Mouse (Mus musculus) heart, adult 2 months (tissue): Measurements from ENCODE around the gene Eif3a. TPM values are rescaled to one million over a fixed set of nuclear protein-coding genes. Genes with fewer than 3 reads are reported as not detected.

ENCODE experiments used
- DNase-seq, 2 experiments: peaks; one replicate each; pipeline ENCODE4 v3.0.0; 2021
- H3K27ac ChIP-seq: fragments of 200-600 bp; 2 replicates; pipeline ENCODE4 v1.8.1; 2022
- H3K27me3 ChIP-seq: fragments of 200-500 bp; 2 replicates; pipeline ENCODE4 v1.6.1; 2012; ENCODE audit warnings: mild to moderate bottlenecking, low read length, inconsistent platforms, mixed read lengths; ENCODE audit not compliant: control insufficient read depth, insufficient read depth
- H3K36me3 ChIP-seq: fragments of 200-500 bp; 2 replicates; pipeline ENCODE4 v1.6.1; 2012; ENCODE audit warnings: low read length, inconsistent platforms; ENCODE audit not compliant: control insufficient read depth, insufficient read depth
- H3K4me1 ChIP-seq: fragments of 200-500 bp; 2 replicates; pipeline ENCODE4 v1.6.1; 2011; ENCODE audit warnings: low read length; ENCODE audit not compliant: control insufficient read depth, insufficient read depth
- H3K4me3 ChIP-seq: fragments of 200-600 bp; 2 replicates; pipeline ENCODE4 v1.8.1; 2022
- H3K79me2 ChIP-seq: fragments of 200-500 bp; replicated peaks from 2 replicates; pipeline ENCODE4 v1.6.1; 2012; ENCODE audit warnings: mild to moderate bottlenecking, inconsistent platforms, low read length, moderate library complexity, mixed read lengths; ENCODE audit not compliant: control insufficient read depth, insufficient read depth
- H3K9ac ChIP-seq: fragments of 200-500 bp; 2 replicates; pipeline ENCODE4 v1.6.1; 2012; ENCODE audit warnings: low read depth, mild to moderate bottlenecking, control low read depth, inconsistent platforms, low read length, mixed read lengths
- CTCF ChIP-seq: fragments of 200-600 bp; IDR thresholded peaks from 2 replicates; pipeline ENCODE4 v1.8.1; 2022; ENCODE audit warnings: antibody characterized with exemption, mild to moderate bottlenecking, moderate library complexity
- EP300 ChIP-seq: fragments of 200-500 bp; IDR thresholded peaks from 2 replicates; pipeline ENCODE4 v1.6.1; 2011; ENCODE audit warnings: low read depth, low read length, control low read depth; ENCODE audit not compliant: insufficient read depth
- POLR2A ChIP-seq: fragments of 200-500 bp; IDR thresholded peaks from 2 replicates; pipeline ENCODE4 v1.6.1; 2011; ENCODE audit warnings: mild to moderate bottlenecking, low read depth, low read length, control low read depth; ENCODE audit not compliant: insufficient read depth
- WGBS: fragments of 180-500 bp; shearing (Covaris S2); methylation state at CpG from one replicate; pipeline ENCODE4 v1.1.7; 2018; 5-methylcytosine and 5-hydroxymethylcytosine counted together
- intact Hi-C: fragments of 180-260 bp; cut with DNase I; formaldehyde crosslinking; loops from one replicate; pipeline ENCODE4 v1.15.1; 2025
- polyA plus RNA-seq: library from polyadenylated mRNA; depleted of rRNA; stranded (reverse); fragments of >200 nt; gene quantifications from 2 replicates; pipeline ENCODE4 v1.2.3, GENCODE M21; 2012
- total RNA-seq, 2 experiments: library from RNA; stranded (reverse); gene quantifications; 2 replicates each; pipeline ENCODE4 v1.2.3; 2021

Eif3a gene
- total and polyA plus RNA-seq, 3 experiments: 24.0 to 105 (median 95.4) TPM

DNA sequence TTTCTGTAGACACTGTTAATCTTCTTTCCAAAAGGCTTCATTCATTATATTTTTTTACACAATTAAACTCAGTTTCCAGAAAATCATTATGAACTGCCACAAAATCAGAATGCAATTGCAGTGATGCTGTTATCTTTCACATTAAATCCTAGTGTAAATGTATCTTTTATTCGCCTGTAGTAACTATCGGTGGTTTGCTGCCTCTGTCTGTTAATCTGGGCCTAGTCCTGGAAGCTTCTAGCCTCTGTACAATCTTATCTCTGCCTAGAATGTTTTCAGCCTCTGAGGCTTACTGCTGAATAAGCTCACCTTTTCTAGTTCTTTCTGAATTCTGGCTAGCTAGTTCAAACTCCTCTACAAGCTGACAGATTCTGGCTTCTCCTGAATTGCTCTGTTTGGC is 19.5 kb upstream of the Eif3a start:
- Histone ChIP-seq H3K9ac (no peak overlapping the region), H3K36me3 (peaks cover under 1% of the 10 kb centered on the region; the same call in 1 of the 2 replicates), H3K4me3 (no peak overlapping the region), H3K4me1 (peaks cover 2% of the 10 kb centered on the region), H3K27me3 (no peaks in the 10 kb centered on the region), H3K79me2 (no peaks in the 10 kb centered on the region), H3K27ac (no peak overlapping the region)
- 94% methylated on average over 2 of the region's 2 CpGs for WGBS
- intact Hi-C loops: no loop called here
- no peak for DNase-seq
- TF ChIP-seq POLR2A (no peak), EP300 (no peak), CTCF (no peak)

DNA sequence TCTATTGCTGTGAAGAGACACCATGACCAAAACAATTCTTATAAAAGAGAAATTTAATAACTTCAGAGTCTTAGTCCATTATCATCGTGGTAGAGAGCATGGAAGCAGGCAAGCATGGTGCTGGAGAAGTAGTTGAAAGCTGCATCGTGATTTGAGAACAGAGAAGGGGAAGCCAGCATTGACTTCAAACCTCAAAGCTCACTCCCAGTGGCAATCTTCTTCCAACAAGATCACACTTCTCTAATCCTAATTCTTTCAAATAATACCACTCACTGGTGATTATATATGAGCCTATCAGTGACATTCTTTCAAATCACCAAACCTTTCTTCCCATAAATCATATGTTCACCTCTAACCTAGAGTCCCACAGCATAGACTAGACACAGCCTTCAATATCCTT is 14.4 kb upstream of the Eif3a start:
- H3K4me1 ChIP-seq: no peaks in the 10 kb centered on the region
- no peaks in the 10 kb centered on the region for H3K36me3 ChIP-seq
- no peak overlapping the region for H3K27ac ChIP-seq
- no peak overlapping the region for H3K4me3 ChIP-seq
- TF ChIP-seq CTCF: no peak
- TF ChIP-seq EP300: no peak
- TF ChIP-seq POLR2A: no peak
- intact Hi-C loops: no loop called here
- 42% methylated on average over 2 of the region's 2 CpGs for WGBS
- no peak overlapping the region for H3K9ac ChIP-seq
- no peaks in the 10 kb centered on the region for H3K27me3 ChIP-seq
- DNase-seq: no peak
- H3K79me2 ChIP-seq: no peaks in the 10 kb centered on the region

DNA sequence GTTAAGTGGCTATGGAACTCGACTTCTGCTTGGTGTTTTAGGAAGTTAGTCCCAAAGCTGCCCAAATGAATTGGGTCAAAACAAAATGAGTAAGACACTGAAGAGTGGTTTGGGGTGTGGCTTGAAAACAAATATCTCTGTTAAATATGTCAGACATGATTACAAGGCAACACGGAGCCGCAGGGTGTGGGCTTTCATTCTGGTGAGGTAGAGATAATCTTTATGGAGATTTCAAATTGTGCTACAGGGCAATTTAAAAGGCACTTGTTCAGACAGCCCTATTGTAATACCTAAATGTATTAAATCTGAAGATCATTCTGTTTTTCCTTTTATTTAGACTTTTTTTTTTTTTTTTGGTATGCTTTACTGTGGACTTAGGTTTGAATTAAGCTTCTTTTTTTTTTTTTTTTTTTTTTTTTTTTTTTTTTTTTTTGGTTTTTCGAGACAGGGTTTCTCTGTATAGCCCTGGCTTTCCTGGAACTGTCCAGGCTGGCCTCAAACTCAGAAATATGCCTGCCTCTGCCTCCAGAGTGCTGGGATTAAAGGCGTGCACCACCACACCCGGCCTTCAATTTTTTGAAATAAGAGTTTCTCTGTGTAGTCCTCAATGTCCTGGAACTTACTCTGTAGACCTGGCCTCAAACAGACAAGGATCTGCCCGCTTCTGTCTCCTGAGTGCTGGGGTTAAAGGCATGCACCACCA is 9.6 kb upstream of the Eif3a start:
- 77% methylated on average over 7 of the region's 7 CpGs for WGBS

GRCm38 (mm10) chr19:60797415-60797814 is 7.0 kb upstream of the Eif3a start:
- intact Hi-C loops: no loop called here
- WGBS: 85% methylated on average over 2 of the region's 2 CpGs
- Histone ChIP-seq H3K79me2 (no peaks in the 10 kb centered on the region), H3K27ac (no peak overlapping the region), H3K4me1 (no peaks in the 10 kb centered on the region), H3K9ac (no peak overlapping the region), H3K4me3 (no peak overlapping the region), H3K36me3 (no peaks in the 10 kb centered on the region), H3K27me3 (no peaks in the 10 kb centered on the region)
- DNase-seq: no peak
- TF ChIP-seq CTCF: no peak
- no peak for TF ChIP-seq EP300
- no peak for TF ChIP-seq POLR2A

More for the DNA sequence above, 9.6 kb upstream of the Eif3a start:
- Histone ChIP-seq H3K79me2 (no peaks in the 10 kb centered on the region), H3K36me3 (no peaks in the 10 kb centered on the region), H3K27me3 (no peaks in the 10 kb centered on the region), H3K4me1 (no peaks in the 10 kb centered on the region), H3K27ac (no peak overlapping the region), H3K4me3 (no peak overlapping the region), H3K9ac (no peak overlapping the region)
- intact Hi-C loops: no loop called here
- DNase-seq: no peak
- TF ChIP-seq EP300: no peak
- no peak for TF ChIP-seq POLR2A
- TF ChIP-seq CTCF: no peak

GRCm38 (mm10) chr19:60795244-60795643 is 4.8 kb upstream of the Eif3a start:
- Histone ChIP-seq H3K4me1 (no peaks in the 10 kb centered on the region; the same call in 1 of the 2 replicates), H3K36me3 (no peaks in the 10 kb centered on the region), H3K4me3 (no peak overlapping the region), H3K9ac (no peak overlapping the region), H3K27ac (no peak overlapping the region), H3K27me3 (no peaks in the 10 kb centered on the region), H3K79me2 (no peaks in the 10 kb centered on the region)
- intact Hi-C loops: no loop called here
- TF ChIP-seq EP300: no peak
- TF ChIP-seq CTCF: no peak
- no peak for TF ChIP-seq POLR2A
- no peak for DNase-seq
- WGBS: 89% methylated on average over 2 of the region's 2 CpGs

GRCm38 (mm10) chr19:60793170-60793707 is 2.8 kb upstream of the Eif3a start:
- H3K4me3 ChIP-seq: no peak overlapping the region
- peaks cover 4% of the 10 kb centered on the region for H3K4me1 ChIP-seq
- TF ChIP-seq POLR2A (no peak), CTCF (no peak), EP300 (no peak)
- no peak overlapping the region for H3K27ac ChIP-seq
- no peak overlapping the region for H3K9ac ChIP-seq
- H3K79me2 ChIP-seq: peaks cover 2% of the 10 kb centered on the region; the same call in 1 of the 2 replicates
- H3K36me3 ChIP-seq: peaks cover 3% of the 10 kb centered on the region
- 45% methylated on average over 2 of the region's 2 CpGs for WGBS
- no peak for DNase-seq
- intact Hi-C loops: loop anchor here (5.0 kb wide), 1 partner anchor 211 kb away; the partner anchor contains the start of gene Cacul1
- H3K27me3 ChIP-seq: no peaks in the 10 kb centered on the region
